Mouse (Mus musculus) myocyte (in vitro differentiated cells): ENCODE measurements around the gene Psen2.

Source experiments
- CEBPB ChIP-seq: IDR thresholded peaks from 2 replicates; pipeline ENCODE4 v1.6.1; 2011; ENCODE audit warnings: mild to moderate bottlenecking, moderate library complexity; ENCODE audit not compliant: poor library complexity, insufficient read depth, severe bottlenecking
- MAX ChIP-seq: IDR thresholded peaks from one replicate; pipeline ENCODE4 v1.6.1; 2011; ENCODE audit warnings: low read depth, mild to moderate bottlenecking, control low read depth
- MYOD1 ChIP-seq, 3 experiments: IDR thresholded peaks; one replicate each; pipeline ENCODE4 v1.6.1; 2011; ENCODE audit warnings: control low read depth in 2 of 3, low read depth in 2 of 3, mild to moderate bottlenecking in 2 of 3, moderate library complexity in 1 of 3; ENCODE audit not compliant: insufficient read length in 2 of 3, control insufficient read depth in 1 of 3
- MYOG ChIP-seq, 3 experiments: IDR thresholded peaks; one replicate each; pipeline ENCODE4 v1.6.1; 2011; ENCODE audit warnings: control low read depth in 2 of 3, low read depth in 2 of 3, mild to moderate bottlenecking in 2 of 3; ENCODE audit not compliant: insufficient read length in 2 of 3, control insufficient read depth in 1 of 3, insufficient read depth in 1 of 3
- POLR2A ChIP-seq: IDR thresholded peaks from one replicate; pipeline ENCODE4 v1.6.1; 2011; ENCODE audit warnings: low read depth, mild to moderate bottlenecking, control low read depth, moderate library complexity; ENCODE audit not compliant: insufficient read length
- REST ChIP-seq: IDR thresholded peaks from one replicate; pipeline ENCODE4 v1.6.1; 2011; ENCODE audit warnings: mild to moderate bottlenecking, control low read depth, moderate library complexity; ENCODE audit not compliant: insufficient read depth, insufficient read length
- SRF ChIP-seq: IDR thresholded peaks from one replicate; pipeline ENCODE4 v1.6.1; 2011; ENCODE audit warnings: low read depth; ENCODE audit not compliant: control insufficient read depth, insufficient read length
- TCF12 ChIP-seq: IDR thresholded peaks from one replicate; pipeline ENCODE4 v1.6.1; 2011; ENCODE audit warnings: mild to moderate bottlenecking, control low read depth; ENCODE audit not compliant: poor library complexity, insufficient read depth, severe bottlenecking
- USF1 ChIP-seq: IDR thresholded peaks from one replicate; pipeline ENCODE4 v1.6.1; 2011; ENCODE audit warnings: low read depth, mild to moderate bottlenecking, control low read depth, moderate library complexity

GRCm38 (mm10) chr1:180225500-180226220, 37.6 kb downstream of the Psen2 start:
- TF ChIP-seq POLR2A (no peak), MYOG (IDR thresholded peaks at IDR 0.05; ENCODE audit: control insufficient read depth in 1 of 3, insufficient read depth in 1 of 3, insufficient read length in 2 of 3, low read depth in 2 of 3) (no peak), MYOD1 (IDR thresholded peaks at IDR 0.05; ENCODE audit: control insufficient read depth in 1 of 3, insufficient read length in 2 of 3, low read depth in 2 of 3) (no peak), USF1 (no peak), TCF12 (no peak), MAX (no peak), SRF (no peak), CEBPB (no peak), REST (no peak)
